Comparison of ENCODE assay signal across 19 mouse cellular contexts in genomic region chr4:149454263-149454662, GRCm38 (mm10). TPM values are rescaled to one million over a fixed set of nuclear protein-coding genes. Genes with fewer than 3 reads are reported as not detected.
DNase-seq lines count a peak whose midpoint lies in the region; ATAC-seq and TF ChIP-seq lines count a peak whose summit lies in the region.
"Had no signal": no experiment of that assay in that cellular context is flagged by ENCODE, and none has a peak within 500 bp of the region (broad histone marks: within the 10 kb centered on the region; RNA-seq: fewer than 3 reads in every experiment).

No protein-coding gene starts in this region.

- no peak for TF ChIP-seq CTCF in liver, postnatal 0 days (IDR thresholded peaks at IDR 0.05; ENCODE audit: low read depth)
- no peak for TF ChIP-seq CTCF in small intestine, adult 2 months (IDR thresholded peaks at IDR 0.05; ENCODE audit: extremely low read depth, insufficient read length, insufficient replicate concordance, low read depth, low read length)

- H3K4me2 ChIP-seq in liver, postnatal 0 days (ENCODE audit: low read depth, low read length) = no peak overlapping the region
- H3K4me2 ChIP-seq: embryonic facial prominence, embryonic 12.5 days; limb, embryonic 15.5 days; neural tube, embryonic 12.5 days had no signal

- no peak for ATAC-seq in liver, postnatal 0 days
- ATAC-seq: CD4-positive, CD25-positive, alpha-beta regulatory T cell, adult 4 months had no signal

- peak; percentile 40 for DNase-seq in gastrocnemius, postnatal 14 days
- DNase-seq in gastrocnemius, adult 8-10 months (ENCODE audit: low spot score in 2 of 2) = no peak
- peak; percentile 24 for DNase-seq in liver, postnatal 0 days
- no peak for DNase-seq in liver
- DNase-seq in adrenal gland, adult 8-10 months = peak; percentile 31
- DNase-seq in lung, adult 18-20 months = no peak

- TF ChIP-seq POLR2A in small intestine, adult 2 months (IDR thresholded peaks at IDR 0.05; ENCODE audit: low read depth, low read length) = no peak

- H3K9me3 ChIP-seq in liver, postnatal 0 days (ENCODE audit: low read length) = no peaks in the 10 kb centered on the region
- H3K9me3 ChIP-seq: embryonic facial prominence, embryonic 12.5 days; heart, embryonic 10.5 days; limb, embryonic 15.5 days; neural tube, embryonic 12.5 days had no signal

- H3K36me3 ChIP-seq in liver, postnatal 0 days (replicated peaks; ENCODE audit: insufficient read depth, low read length) = no peaks in the 10 kb centered on the region
- H3K36me3 ChIP-seq in small intestine, adult 2 months (ENCODE audit: control insufficient read depth, insufficient read depth, low read length) = no peaks in the 10 kb centered on the region
- H3K36me3 ChIP-seq: embryonic facial prominence, embryonic 12.5 days; heart, embryonic 10.5 days; limb, embryonic 15.5 days; neural tube, embryonic 12.5 days had no signal

- H3K4me1 ChIP-seq in liver, postnatal 0 days (ENCODE audit: insufficient read depth) = no peaks in the 10 kb centered on the region
- H3K4me1 ChIP-seq in small intestine, adult 2 months (ENCODE audit: control insufficient read depth, insufficient read depth, insufficient read length, low read length) = peaks cover 12% of the 10 kb centered on the region
- H3K4me1 ChIP-seq: embryonic facial prominence, embryonic 12.5 days; limb, embryonic 15.5 days; neural tube, embryonic 12.5 days had no signal

- no peak overlapping the region for H3K27ac ChIP-seq in liver, postnatal 0 days (ENCODE audit: low read depth)
- H3K27ac ChIP-seq in small intestine, adult 2 months (ENCODE audit: insufficient read depth, low read depth, low read length) = peak overlapping the region; percentile 33; the same call in 1 of the 2 replicates
- H3K27ac ChIP-seq: embryonic facial prominence, embryonic 12.5 days; heart, embryonic 10.5 days; layer of hippocampus, adult 2 months; limb, embryonic 15.5 days; neural tube, embryonic 12.5 days had no signal

- H3K4me3 ChIP-seq in liver, postnatal 0 days (ENCODE audit: low read depth, low read length) = no peak overlapping the region
- H3K4me3 ChIP-seq in small intestine, adult 2 months (ENCODE audit: low read depth, low read length) = peak overlapping the region; percentile 42
- H3K4me3 ChIP-seq: embryonic facial prominence, embryonic 12.5 days; heart, embryonic 10.5 days; layer of hippocampus, adult 2 months; limb, embryonic 15.5 days; neural tube, embryonic 12.5 days had no signal

- no peaks in the 10 kb centered on the region for H3K27me3 ChIP-seq in liver, postnatal 0 days (ENCODE audit: insufficient read depth, low read length)
- H3K27me3 ChIP-seq in small intestine, adult 2 months (ENCODE audit: control insufficient read depth, insufficient read depth, low read length) = no peaks in the 10 kb centered on the region
- H3K27me3 ChIP-seq: embryonic facial prominence, embryonic 12.5 days; limb, embryonic 15.5 days; neural tube, embryonic 12.5 days had no signal

- no peak overlapping the region for H3K9ac ChIP-seq in liver, postnatal 0 days (replicated peaks)
- H3K9ac ChIP-seq: embryonic facial prominence, embryonic 12.5 days; limb, embryonic 15.5 days; neural tube, embryonic 12.5 days had no signal

- intact Hi-C loops in gastrocnemius, postnatal 14 days (cut with DNase I; ENCODE audit: low total_unique reads) = no loop called here

- 71% methylated on average over 17 of the region's 17 CpGs for WGBS in liver, postnatal 0 days (ENCODE audit: insufficient replicate concordance)
- 31% methylated on average over 17 of the region's 17 CpGs for WGBS in small intestine, adult 2 months

- no peak for TF ChIP-seq EP300 in liver, postnatal 0 days (IDR thresholded peaks at IDR 0.05; ENCODE audit: low read depth)

RNA-seq across cellular contexts. Expression of gene Rbp7, which starts 0.5 kb away (rescaled TPM):
- total RNA-seq in gastrocnemius, postnatal 14 days (2021) = 10 to 100 TPM in 1 of 2 experiments, 1 to 10 TPM in 1; 8.9 to 20.7 TPM
- total RNA-seq in gastrocnemius, adult 8-10 months (2022) = 10 to 100 TPM in 1 of 4 experiments, 1 to 10 TPM in 3; 3.8 to 14.0 (median 5.8) TPM
- 0.21 TPM in 1 of 2 replicates, not detected in the other for polyA plus RNA-seq in liver, postnatal 0 days (2015; fragmentation: Nextera tagmentation; extraction: Ambion mirVana)
- 10 to 100 TPM in 1 of 4 experiments, 1 to 10 TPM in 3; 3.0 to 12.9 (median 7.2) TPM for total RNA-seq in adrenal gland, adult 8-10 months (2022)
- polyA plus RNA-seq in small intestine, adult 2 months (2012; rRNA removed) = 1.0 and 3.9 TPM in 2 replicates
- total RNA-seq: hematopoietic stem cell, adult 5-6 weeks; layer of hippocampus, adult 2 months; megakaryocyte-erythroid progenitor cell, adult 5-6 weeks; midbrain, postnatal 0 days had no signal
- polyA plus RNA-seq: CD4-positive, CD25-positive, alpha-beta regulatory T cell, adult 4 months; neural tube, embryonic 12.5 days had no signal

RNA-seq across cellular contexts. Expression of gene Tmem274, which starts 22.9 kb away (rescaled TPM):
- total RNA-seq in gastrocnemius, postnatal 14 days (2021) = not detected
- not detected for total RNA-seq in gastrocnemius, adult 8-10 months (2022)
- polyA plus RNA-seq in liver, postnatal 0 days (2015; fragmentation: Nextera tagmentation; extraction: Ambion mirVana) = not detected in 2 replicates
- total RNA-seq in adrenal gland, adult 8-10 months (2022) = not detected
- not detected in 2 replicates for polyA plus RNA-seq in small intestine, adult 2 months (2012; rRNA removed)
- total RNA-seq: hematopoietic stem cell, adult 5-6 weeks; layer of hippocampus, adult 2 months; left cerebral cortex, postnatal 10 days; megakaryocyte-erythroid progenitor cell, adult 5-6 weeks; midbrain, postnatal 0 days had no signal
- polyA plus RNA-seq: frontal cortex, adult 2 months; limb, embryonic 15.5 days; midbrain, postnatal 0 days; stomach, embryonic 14.5 days had no signal

RNA-seq across cellular contexts. Expression of gene Ube4b, which starts 27.7 kb away (rescaled TPM):
- total RNA-seq in gastrocnemius, postnatal 14 days (2021) = 10 to 100 TPM; 34.4 to 36.8 TPM
- total RNA-seq in gastrocnemius, adult 8-10 months (2022) = 10 to 100 TPM; 35.4 to 39.1 (median 35.6) TPM
- 11.9 and 12.7 TPM in 2 replicates for polyA plus RNA-seq in liver, postnatal 0 days (2015; fragmentation: Nextera tagmentation; extraction: Ambion mirVana)
- total RNA-seq in adrenal gland, adult 8-10 months (2022) = 100 to 1,000 TPM in 1 of 4 experiments, 10 to 100 TPM in 3; 77.8 to 102 (median 91.0) TPM
- polyA plus RNA-seq in small intestine, adult 2 months (2012; rRNA removed) = 51.0 and 115 TPM in 2 replicates

RNA-seq across cellular contexts. Expression of gene Nmnat1, which starts 30.7 kb away (rescaled TPM):
- total RNA-seq in gastrocnemius, postnatal 14 days (2021) = 10 to 100 TPM; 17.6 to 20.2 TPM
- 10 to 100 TPM; 29.8 to 34.8 (median 30.9) TPM for total RNA-seq in gastrocnemius, adult 8-10 months (2022)
- polyA plus RNA-seq in liver, postnatal 0 days (2015; fragmentation: Nextera tagmentation; extraction: Ambion mirVana) = 6.4 and 6.8 TPM in 2 replicates
- 10 to 100 TPM; 14.8 to 19.5 (median 17.8) TPM for total RNA-seq in adrenal gland, adult 8-10 months (2022)
- 6.4 and 9.8 TPM in 2 replicates for polyA plus RNA-seq in small intestine, adult 2 months (2012; rRNA removed)

RNA-seq across cellular contexts. Expression of gene Lzic, which starts 30.8 kb away (rescaled TPM):
- total RNA-seq in gastrocnemius, postnatal 14 days (2021) = 10 to 100 TPM; 12.0 to 17.9 TPM
- total RNA-seq in gastrocnemius, adult 8-10 months (2022) = 10 to 100 TPM; 12.3 to 18.0 (median 12.8) TPM
- 7.7 and 8.2 TPM in 2 replicates for polyA plus RNA-seq in liver, postnatal 0 days (2015; fragmentation: Nextera tagmentation; extraction: Ambion mirVana)
- total RNA-seq in adrenal gland, adult 8-10 months (2022) = 10 to 100 TPM; 19.9 to 25.1 (median 24.1) TPM
- polyA plus RNA-seq in small intestine, adult 2 months (2012; rRNA removed) = 5.1 and 16.8 TPM in 2 replicates

Comparison
In these comparisons a context has a peak if more than half of its experiments do, and no peak if none do; other contexts are left out.
1. DNase-seq: peak in gastrocnemius, postnatal 14 days (single experiment), liver, postnatal 0 days (single experiment) and adrenal gland, adult 8-10 months (single experiment); none in gastrocnemius, adult 8-10 months (0 of 2), liver (single experiment) and lung, adult 18-20 months (0 of 2).